In the genomic region with DNA sequence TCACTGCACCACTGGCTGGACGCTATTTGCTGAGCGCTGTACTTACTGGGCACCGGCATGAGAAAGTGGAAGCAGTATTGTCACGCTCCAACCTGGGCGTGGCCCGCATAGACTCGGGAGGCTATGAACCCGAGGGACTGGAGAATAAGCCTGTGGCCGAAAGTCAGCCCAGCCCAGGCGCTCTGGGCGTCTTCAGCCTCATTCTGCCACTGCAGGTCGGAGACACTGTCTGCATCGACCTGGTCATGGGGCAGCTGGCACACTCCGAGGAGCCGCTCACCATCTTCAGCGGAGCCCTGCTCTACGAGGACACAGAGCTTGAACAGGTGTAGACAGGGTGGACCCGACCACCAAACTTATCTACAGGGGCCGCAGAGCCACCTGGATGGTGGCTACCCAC, we compare ENCODE assay signal across 2 mouse cellular contexts.
A peak's percentile ranks its signal among the peaks of the same experiment; 100 is the strongest.
TF ChIP-seq lines count a peak whose summit lies in the region.

No protein-coding gene starts in this region.

TF ChIP-seq in CH12.LX, 34 proteins besides CTCF, POLR2A, EP300 and RAD21:
- TF ChIP-seq GABPA (IDR thresholded peaks at IDR 0.05; ENCODE audit: insufficient replicate concordance, low read depth, low read length) (no peak), ETS1 (conservative IDR thresholded peaks at IDR 0.05; ENCODE audit: low read depth, low read length) (no peak), USF2 (conservative IDR thresholded peaks at IDR 0.05; ENCODE audit: low read depth, low read length) (no peak), USF1 (IDR thresholded peaks at IDR 0.05; ENCODE audit: low read depth, low read length) (no peak)

TF ChIP-seq in MEL, 35 proteins besides CTCF, POLR2A, EP300 and RAD21:
- TF ChIP-seq ZC3H11A (IDR thresholded peaks at IDR 0.05; ENCODE audit: low read depth, low read length) = no peak
- no peak for TF ChIP-seq ELF1 (IDR thresholded peaks at IDR 0.05; ENCODE audit: low read depth, low read length)
- peak; percentile 74 for TF ChIP-seq MXI1 (IDR thresholded peaks at IDR 0.05; ENCODE audit: low read depth, low read length)
- peak; percentile 38 for TF ChIP-seq NELFE (IDR thresholded peaks at IDR 0.05; ENCODE audit: low read depth, low read length)
- peak; percentile 28; the same call in 1 of the 2 replicates for TF ChIP-seq SIN3A (IDR thresholded peaks at IDR 0.05; ENCODE audit: low read length)
- peak; percentile 26; the same call in 1 of the 2 replicates for TF ChIP-seq HCFC1 (IDR thresholded peaks at IDR 0.05; ENCODE audit: low read depth, low read length)
- no peak; the same call in 1 of the 2 replicates for TF ChIP-seq BHLHE40 (IDR thresholded peaks at IDR 0.05; ENCODE audit: borderline replicate concordance, low read depth, low read length)
- TF ChIP-seq ZKSCAN1 (IDR thresholded peaks at IDR 0.05; ENCODE audit: low read depth, low read length) = no peak
- TF ChIP-seq MYC (IDR thresholded peaks at IDR 0.05; ENCODE audit: low read depth, low read length) = no peak
- TF ChIP-seq GATA1 (IDR thresholded peaks at IDR 0.05; ENCODE audit: low read depth, low read length) = no peak
- TF ChIP-seq MAFK (IDR thresholded peaks at IDR 0.05; ENCODE audit: borderline replicate concordance, low read depth, low read length) = no peak
- peak; percentile 55; the same call in 1 of the 2 replicates for TF ChIP-seq MAX (IDR thresholded peaks at IDR 0.05; ENCODE audit: low read length)
